Comparison of ENCODE assay signal across 16 mouse cellular contexts in the genomic region with DNA sequence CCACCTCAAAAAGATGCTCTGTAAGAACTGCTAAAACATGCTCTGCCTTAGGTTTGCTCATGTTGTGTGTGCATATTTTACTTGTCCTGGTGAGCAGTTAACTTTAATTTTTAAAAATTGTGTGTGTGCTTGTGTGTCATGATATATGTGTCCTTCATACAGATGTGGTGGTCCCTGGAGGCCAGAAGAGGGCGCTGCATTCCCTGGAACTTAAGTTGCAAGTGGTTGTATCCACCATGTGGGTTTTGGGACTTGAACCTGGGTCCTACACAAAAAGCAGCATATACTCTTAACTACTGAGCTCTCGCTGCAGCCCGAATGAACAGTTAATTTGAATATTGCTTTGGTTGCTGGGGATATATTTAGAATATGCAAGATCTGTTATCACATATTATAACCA. TPM values are rescaled to one million over a fixed set of nuclear protein-coding genes. Genes with fewer than 3 reads are reported as not detected.
A peak's percentile ranks its signal among the peaks of the same experiment; 100 is the strongest.
DNase-seq lines count a peak whose midpoint lies in the region; ATAC-seq and TF ChIP-seq lines count a peak whose summit lies in the region.
"Had no signal": no experiment of that assay in that cellular context is flagged by ENCODE, and none has a peak within 500 bp of the region (broad histone marks: within the 10 kb centered on the region; RNA-seq: fewer than 3 reads in every experiment).

No protein-coding gene starts in this region.

- TF ChIP-seq CTCF in kidney, postnatal 0 days (IDR thresholded peaks at IDR 0.05; ENCODE audit: low read depth) = peak; percentile 24; the same call in 1 of the 2 replicates
- TF ChIP-seq CTCF in CH12.LX (conservative IDR thresholded peaks at IDR 0.05 in 1 of 2, IDR thresholded peaks at IDR 0.05 in 1 of 2; ENCODE audit: low read depth in 2 of 2, low read length in 2 of 2) = peak; percentile 16 to 32; a peak in 2 of 4 replicates
- peak; percentile 42 for TF ChIP-seq CTCF in stomach, postnatal 0 days (IDR thresholded peaks at IDR 0.05; ENCODE audit: low read depth)

- no peak for DNase-seq in kidney, postnatal 0 days (ENCODE audit: low spot score)
- DNase-seq in kidney, adult 11 months = no peak
- DNase-seq in CH12.LX (ENCODE audit: extremely low read depth) (no peak), ZHBTc4 (ENCODE audit: low read depth, low spot score) (peak; percentile 50)
- no peak for DNase-seq in stomach, postnatal 0 days (ENCODE audit: low spot score)
- no peak for DNase-seq in cerebellum, adult 18-20 months
- DNase-seq: adrenal gland, postnatal 36 days; cerebellum, adult 9-11 months; gastrocnemius, postnatal 14 days; lung, postnatal 14 days had no signal

- H3K9me3 ChIP-seq in kidney, postnatal 0 days (replicated peaks; ENCODE audit: low read length) = no peaks in the 10 kb centered on the region
- no peaks in the 10 kb centered on the region for H3K9me3 ChIP-seq in CH12.LX (replicated peaks; ENCODE audit: low read length)
- no peaks in the 10 kb centered on the region for H3K9me3 ChIP-seq in stomach, postnatal 0 days (ENCODE audit: control insufficient read depth, low read length)
- H3K9me3 ChIP-seq: embryonic facial prominence, embryonic 12.5 days; forebrain, embryonic 12.5 days; limb, embryonic 10.5 days; midbrain, embryonic 12.5 days; neural tube, embryonic 12.5 days had no signal

- dilution Hi-C loops in CH12.LX (cut with MboI; ENCODE audit: extremely low pct_ligation_motif_present, extremely low pct_unique_long_range_greater_than_20kb, low sequenced_read_pairs) = no loop called here

- H3K79me2 ChIP-seq in CH12.LX (replicated peaks; ENCODE audit: control insufficient read depth, extremely low read depth, insufficient read depth, poor library complexity, severe bottlenecking) = peaks cover 32% of the 10 kb centered on the region

- TF ChIP-seq RAD21 in CH12.LX (IDR thresholded peaks at IDR 0.05; ENCODE audit: low read depth, low read length) = no peak; the same call in 1 of the 2 replicates

- in situ Hi-C loops in CH12.LX (cut with MboI; ENCODE audit: low pct_ligation_motif_present, low pct_unique_long_range_greater_than_20kb, low sequenced_read_pairs) = no loop called here

- no peaks in the 10 kb centered on the region for H3K36me3 ChIP-seq in kidney, postnatal 0 days (ENCODE audit: insufficient read depth, low read length)
- H3K36me3 ChIP-seq in CH12.LX (replicated peaks in 1 of 2; ENCODE audit: control insufficient read depth in 1 of 2, insufficient read depth in 1 of 2, low read length in 1 of 2) = peaks cover 2 to 35% of the 10 kb centered on the region in 2 experiments
- H3K36me3 ChIP-seq in stomach, postnatal 0 days (ENCODE audit: control insufficient read depth, insufficient read depth, low read length) = peaks cover 2% of the 10 kb centered on the region; the same call in 1 of the 2 replicates
- H3K36me3 ChIP-seq: forebrain, embryonic 12.5 days; limb, embryonic 10.5 days; midbrain, embryonic 12.5 days; neural tube, embryonic 12.5 days had no signal

- H3K4me3 ChIP-seq in kidney, postnatal 0 days (replicated peaks; ENCODE audit: low read depth, low read length) = no peak overlapping the region
- no peak overlapping the region for H3K4me3 ChIP-seq in CH12.LX (replicated peaks in 1 of 3; ENCODE audit: low read depth in 2 of 3, low read length in 2 of 3, poor library complexity in 1 of 3)
- no peak overlapping the region for H3K4me3 ChIP-seq in stomach, postnatal 0 days (ENCODE audit: low read depth, low read length)
- H3K4me3 ChIP-seq: embryonic facial prominence, embryonic 12.5 days; forebrain, embryonic 12.5 days; limb, embryonic 10.5 days; midbrain, embryonic 12.5 days; neural tube, embryonic 12.5 days had no signal

- no peak overlapping the region for H3K4me2 ChIP-seq in kidney, postnatal 0 days (ENCODE audit: low read length)
- H3K4me2 ChIP-seq in CH12.LX (ENCODE audit: insufficient read depth, low read depth, poor library complexity, severe bottlenecking) = no peak overlapping the region
- H3K4me2 ChIP-seq in stomach, postnatal 0 days (replicated peaks; ENCODE audit: low read depth) = no peak overlapping the region
- H3K4me2 ChIP-seq: embryonic facial prominence, embryonic 12.5 days; forebrain, embryonic 12.5 days; midbrain, embryonic 12.5 days; neural tube, embryonic 12.5 days had no signal

- WGBS in kidney, postnatal 0 days = 87% methylated on average over 3 of the region's 3 CpGs
- WGBS in stomach, postnatal 0 days = 83% methylated on average over 3 of the region's 3 CpGs

- no peak for TF ChIP-seq POLR2A in CH12.LX (IDR thresholded peaks at IDR 0.05; ENCODE audit: low read depth, low read length)

- no peaks in the 10 kb centered on the region for H3K4me1 ChIP-seq in kidney, postnatal 0 days (replicated peaks; ENCODE audit: insufficient read depth, low read length)
- H3K4me1 ChIP-seq in CH12.LX (ENCODE audit: control insufficient read depth in 1 of 2, insufficient read depth in 2 of 2) = peaks cover 0 to 18% of the 10 kb centered on the region in 2 experiments; a peak in 2 of 4 replicates
- H3K4me1 ChIP-seq in stomach, postnatal 0 days (replicated peaks; ENCODE audit: control insufficient read depth, insufficient read depth) = no peaks in the 10 kb centered on the region
- H3K4me1 ChIP-seq: embryonic facial prominence, embryonic 12.5 days; forebrain, embryonic 12.5 days; limb, embryonic 10.5 days; midbrain, embryonic 12.5 days; neural tube, embryonic 12.5 days had no signal

- no peak overlapping the region for H3K9ac ChIP-seq in kidney, postnatal 0 days (ENCODE audit: low read depth, low read length)
- H3K9ac ChIP-seq in CH12.LX (ENCODE audit: insufficient read depth, low read depth) = no peak overlapping the region
- H3K9ac ChIP-seq in stomach, postnatal 0 days (ENCODE audit: low read length) = no peak overlapping the region
- H3K9ac ChIP-seq: embryonic facial prominence, embryonic 12.5 days; forebrain, embryonic 12.5 days; midbrain, embryonic 12.5 days; neural tube, embryonic 12.5 days had no signal

- H3K27ac ChIP-seq in kidney, postnatal 0 days = no peak overlapping the region
- no peak overlapping the region for H3K27ac ChIP-seq in CH12.LX (ENCODE audit: insufficient read depth, low read depth)
- H3K27ac ChIP-seq in stomach, postnatal 0 days (replicated peaks) = no peak overlapping the region
- H3K27ac ChIP-seq: embryonic facial prominence, embryonic 12.5 days; forebrain, embryonic 12.5 days; limb, embryonic 10.5 days; midbrain, embryonic 12.5 days; neural tube, embryonic 12.5 days had no signal

- no peaks in the 10 kb centered on the region for H3K27me3 ChIP-seq in kidney, postnatal 0 days (ENCODE audit: insufficient read depth, low read length)
- H3K27me3 ChIP-seq in CH12.LX (replicated peaks) = no peaks in the 10 kb centered on the region
- no peaks in the 10 kb centered on the region for H3K27me3 ChIP-seq in stomach, postnatal 0 days (ENCODE audit: control insufficient read depth, insufficient read depth, low read length)
- H3K27me3 ChIP-seq: embryonic facial prominence, embryonic 12.5 days; forebrain, embryonic 12.5 days; midbrain, embryonic 12.5 days; neural tube, embryonic 12.5 days had no signal

- no peak for ATAC-seq in kidney, postnatal 0 days (replicated peaks; ENCODE audit: low FRiP score, low read depth)
- ATAC-seq in stomach, postnatal 0 days (ENCODE audit: low FRiP score, low TSS enrichment) = no peak
- ATAC-seq in activated CD4-positive, CD25-positive, alpha-beta regulatory T cell, adult 4 months = no peak

- no peak for TF ChIP-seq EP300 in CH12.LX (IDR thresholded peaks at IDR 0.05; ENCODE audit: low read length)
- TF ChIP-seq EP300 in stomach, postnatal 0 days (optimal IDR thresholded peaks at IDR 0.05) = no peak

TF ChIP-seq in CH12.LX, 34 proteins besides CTCF, POLR2A, EP300 and RAD21:
- TF ChIP-seq E2F4 (IDR thresholded peaks at IDR 0.05; ENCODE audit: insufficient replicate concordance, low read depth, low read length) (no peak), MAFK (IDR thresholded peaks at IDR 0.05; ENCODE audit: insufficient replicate concordance, low read length) (no peak), NRF1 (IDR thresholded peaks at IDR 0.05; ENCODE audit: low read depth, low read length) (no peak)
TF ChIP-seq in CH12.LX: peak in this region for 0.

RNA-seq across cellular contexts. Expression of gene Eml4, which starts 36.4 kb away (rescaled TPM):
- polyA plus RNA-seq in kidney, postnatal 0 days (2015; fragmentation: Nextera tagmentation; extraction: Ambion mirVana) = 18.3 and 19.0 TPM in 2 replicates
- total RNA-seq in CH12.LX (2012; rRNA removed) (38.2 and 43.7 TPM in 2 replicates), CH12.LX (2014; rRNA removed) (75.6 and 75.9 TPM in 2 replicates)
- polyA plus RNA-seq in CH12.LX (2012; ENCODE audit: insufficient read length, low read depth) = 58.6 and 60.1 TPM in 2 replicates
- polyA plus RNA-seq in stomach, postnatal 0 days (2015; fragmentation: Nextera tagmentation; extraction: Ambion mirVana) = 10.9 and 11.5 TPM in 2 replicates
- polyA plus RNA-seq in activated CD4-positive, CD25-positive, alpha-beta regulatory T cell, adult 4 months (2017; shearing (Covaris generic)) = 10 to 100 TPM; 14.0 to 15.2 TPM
